8 mouse cellular contexts compared by ENCODE assay signal in the genomic region with DNA sequence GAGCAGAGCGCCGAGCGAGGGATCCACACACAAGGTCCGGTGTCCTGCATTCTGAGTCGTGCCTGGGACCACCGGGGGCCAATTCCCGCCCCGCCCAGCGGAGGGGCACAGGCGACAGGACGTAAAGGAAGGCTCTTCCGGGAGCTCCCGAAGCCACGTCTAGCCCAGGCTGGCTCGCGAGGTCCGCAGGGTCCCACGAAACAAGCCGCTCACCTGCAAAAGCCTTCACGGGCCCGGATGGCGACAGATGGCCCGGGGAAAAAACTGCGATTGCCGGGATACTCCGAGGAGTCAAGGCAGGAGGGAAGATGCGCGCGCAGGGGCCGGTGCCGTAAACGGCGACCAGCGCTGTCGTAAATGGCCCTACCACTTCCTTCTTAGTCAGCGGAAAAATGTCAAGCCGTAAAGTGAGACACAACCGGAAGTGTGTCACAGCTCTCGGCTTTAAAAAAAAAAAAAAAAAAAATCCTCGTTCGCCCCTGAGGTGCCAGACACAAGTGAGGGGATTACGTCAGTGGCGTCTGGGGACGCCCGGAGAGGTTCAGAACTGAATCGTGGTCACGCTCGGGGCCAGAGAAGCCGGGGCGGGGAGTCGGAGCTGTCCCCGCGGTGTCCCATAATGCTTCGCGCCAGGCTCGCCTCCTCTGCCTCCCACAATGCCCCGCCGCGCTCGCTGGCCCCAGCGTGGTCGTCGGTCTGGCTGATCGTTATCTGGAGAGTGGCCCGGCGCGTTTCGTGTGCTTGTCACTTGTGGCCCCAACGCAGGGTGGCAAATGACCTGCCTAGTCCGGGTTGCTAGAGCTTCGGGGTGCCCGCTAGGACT. TPM values are rescaled to one million over a fixed set of nuclear protein-coding genes. Genes with fewer than 3 reads are reported as not detected.
DNase-seq lines count a peak whose midpoint lies in the region; ATAC-seq and TF ChIP-seq lines count a peak whose summit lies in the region.

A gene (minus strand): TSS at position 344 of the 823 bp plus-strand sequence.

- peak within 1 kb of the TSS; percentile 78 for H3K4me2 ChIP-seq in heart, embryonic 15.5 days
- H3K4me2 ChIP-seq in liver, embryonic 14.5 days (ENCODE audit: low read depth): peak within 1 kb of the TSS; percentile 96
- peak within 1 kb of the TSS; percentile 87 for H3K4me2 ChIP-seq in neural tube, embryonic 11.5 days (ENCODE audit: low read depth)
- H3K4me2 ChIP-seq in stomach, postnatal 0 days (replicated peaks; ENCODE audit: low read depth): peak within 1 kb of the TSS; percentile 88

- TF ChIP-seq EP300 in liver, embryonic 14.5 days (IDR thresholded peaks at IDR 0.05; ENCODE audit: low read depth): no peak; the same call in 1 of the 2 replicates
- TF ChIP-seq EP300 in stomach, postnatal 0 days (optimal IDR thresholded peaks at IDR 0.05): peak; percentile 72

- H3K9me3 ChIP-seq in forebrain, embryonic 10.5 days: no peaks in the 10 kb centered on the region
- no peaks in the 10 kb centered on the region for H3K9me3 ChIP-seq in heart, embryonic 15.5 days (replicated peaks)
- H3K9me3 ChIP-seq in liver, embryonic 14.5 days (ENCODE audit: control insufficient read depth, low read length): no peaks in the 10 kb centered on the region
- no peaks in the 10 kb centered on the region for H3K9me3 ChIP-seq in neural tube, embryonic 11.5 days (ENCODE audit: control insufficient read depth, low read length)
- no peaks in the 10 kb centered on the region for H3K9me3 ChIP-seq in stomach, postnatal 0 days (ENCODE audit: control insufficient read depth, low read length)

- TF ChIP-seq CTCF in liver, embryonic 14.5 days (IDR thresholded peaks at IDR 0.05; ENCODE audit: low read depth): peak; percentile 5; the same call in 1 of the 2 replicates
- no peak for TF ChIP-seq CTCF in stomach, postnatal 0 days (IDR thresholded peaks at IDR 0.05; ENCODE audit: low read depth)

- peak; percentile 88 for ATAC-seq in heart, embryonic 15.5 days (replicated peaks; ENCODE audit: insufficient number of reproducible peaks, insufficient read depth, low FRiP score, low read depth)
- ATAC-seq in liver, embryonic 14.5 days (ENCODE audit: insufficient read depth): peak; percentile 68
- ATAC-seq in neural tube, embryonic 11.5 days (ENCODE audit: insufficient read depth, low FRiP score, low TSS enrichment): peak; percentile 83
- ATAC-seq in stomach, postnatal 0 days (ENCODE audit: low FRiP score, low TSS enrichment): peak; percentile 86

- peak; percentile 94 to 98 for DNase-seq in CD8-positive naive resting alpha-beta T cell, adult 2 months (ENCODE audit: low read depth in 2 of 2, low spot score in 2 of 2)
- DNase-seq in c-Kit-positive CD71-negative TER-119-negative erythroid progenitor cells, embryonic 14.5 days (ENCODE audit: low read depth): peak; percentile 84
- peak; percentile 95 for DNase-seq in forebrain, embryonic 10.5 days (ENCODE audit: extremely low spot score, low spot score)
- DNase-seq in kidney, postnatal 25 days: peak; percentile 97 to 98
- peak; percentile 89 to 91 (median 89) for DNase-seq in liver, embryonic 14.5 days (ENCODE audit: low read depth in 3 of 3, low spot score in 3 of 3)
- DNase-seq in neural tube, embryonic 11.5 days (ENCODE audit: low spot score): peak; percentile 93
- DNase-seq in stomach, postnatal 0 days (ENCODE audit: low spot score): peak; percentile 96

- H3K27ac ChIP-seq in forebrain, embryonic 10.5 days: peak within 1 kb of the TSS; percentile 98
- H3K27ac ChIP-seq in heart, embryonic 15.5 days: peak within 1 kb of the TSS; percentile 97
- peak within 1 kb of the TSS; percentile 96 for H3K27ac ChIP-seq in liver, embryonic 14.5 days
- peak within 1 kb of the TSS; percentile 94 for H3K27ac ChIP-seq in neural tube, embryonic 11.5 days (ENCODE audit: low read depth, low read length)
- H3K27ac ChIP-seq in stomach, postnatal 0 days (replicated peaks): peak within 1 kb of the TSS; percentile 99

- 0% methylated on average over 72 of the region's 72 CpGs for WGBS in forebrain, embryonic 10.5 days
- WGBS in heart, embryonic 15.5 days: under 1% methylated on average over 72 of the region's 72 CpGs
- WGBS in liver, embryonic 14.5 days (ENCODE audit: insufficient replicate concordance): under 1% methylated on average over 72 of the region's 72 CpGs
- under 1% methylated on average over 72 of the region's 72 CpGs for WGBS in neural tube, embryonic 11.5 days
- WGBS in stomach, postnatal 0 days: under 1% methylated on average over 72 of the region's 72 CpGs

- H3K36me3 ChIP-seq in forebrain, embryonic 10.5 days (replicated peaks): peaks cover 36% of the 10 kb centered on the region
- H3K36me3 ChIP-seq in heart, embryonic 15.5 days: peaks cover 28% of the 10 kb centered on the region
- H3K36me3 ChIP-seq in liver, embryonic 14.5 days (replicated peaks; ENCODE audit: control insufficient read depth, insufficient read depth, low read depth): peaks cover 29% of the 10 kb centered on the region
- peaks cover 16% of the 10 kb centered on the region for H3K36me3 ChIP-seq in neural tube, embryonic 11.5 days (ENCODE audit: control insufficient read depth, insufficient read depth, low read length)
- H3K36me3 ChIP-seq in stomach, postnatal 0 days (ENCODE audit: control insufficient read depth, insufficient read depth, low read length): peaks cover 21% of the 10 kb centered on the region

- no peaks in the 10 kb centered on the region for H3K27me3 ChIP-seq in forebrain, embryonic 10.5 days (ENCODE audit: poor library complexity, severe bottlenecking)
- H3K27me3 ChIP-seq in heart, embryonic 15.5 days: no peaks in the 10 kb centered on the region
- H3K27me3 ChIP-seq in liver, embryonic 14.5 days (ENCODE audit: control insufficient read depth, insufficient read depth, low read length): no peaks in the 10 kb centered on the region
- H3K27me3 ChIP-seq in neural tube, embryonic 11.5 days (ENCODE audit: control insufficient read depth, insufficient read depth, low read length): no peaks in the 10 kb centered on the region
- H3K27me3 ChIP-seq in stomach, postnatal 0 days (ENCODE audit: control insufficient read depth, insufficient read depth, low read length): no peaks in the 10 kb centered on the region

- H3K9ac ChIP-seq in heart, embryonic 15.5 days: peak within 1 kb of the TSS; percentile 88
- peak within 1 kb of the TSS; percentile 99 for H3K9ac ChIP-seq in liver, embryonic 14.5 days (replicated peaks)
- peak within 1 kb of the TSS; percentile 94 for H3K9ac ChIP-seq in neural tube, embryonic 11.5 days (ENCODE audit: low read length)
- peak within 1 kb of the TSS; percentile 97 for H3K9ac ChIP-seq in stomach, postnatal 0 days (ENCODE audit: low read length)

- H3K4me3 ChIP-seq in forebrain, embryonic 10.5 days: peak within 1 kb of the TSS; percentile 94
- peak within 1 kb of the TSS; percentile 77 for H3K4me3 ChIP-seq in heart, embryonic 15.5 days
- H3K4me3 ChIP-seq in liver, embryonic 14.5 days (ENCODE audit: insufficient read depth in 1 of 2, low read depth in 2 of 2, low read length in 2 of 2): peak within 1 kb of the TSS; percentile 96 to 99
- H3K4me3 ChIP-seq in neural tube, embryonic 11.5 days (ENCODE audit: low read depth, low read length): peak within 1 kb of the TSS; percentile 93
- H3K4me3 ChIP-seq in stomach, postnatal 0 days (ENCODE audit: low read depth, low read length): peak within 1 kb of the TSS; percentile 94

- peaks cover 25% of the 10 kb centered on the region for H3K4me1 ChIP-seq in forebrain, embryonic 10.5 days
- H3K4me1 ChIP-seq in heart, embryonic 15.5 days (replicated peaks): peaks cover 16% of the 10 kb centered on the region
- H3K4me1 ChIP-seq in liver, embryonic 14.5 days (replicated peaks; ENCODE audit: control insufficient read depth in 2 of 2, insufficient read depth in 2 of 2, low read length in 1 of 2): peaks cover 48 to 59% of the 10 kb centered on the region in 2 experiments
- H3K4me1 ChIP-seq in neural tube, embryonic 11.5 days (ENCODE audit: control insufficient read depth, insufficient read depth, low read length): peaks cover 12% of the 10 kb centered on the region
- H3K4me1 ChIP-seq in stomach, postnatal 0 days (replicated peaks; ENCODE audit: control insufficient read depth, insufficient read depth): peaks cover 6% of the 10 kb centered on the region

RNA-seq across cellular contexts. Expression of the gene that starts here (rescaled TPM):
- polyA plus RNA-seq in forebrain, embryonic 10.5 days (2016; fragmentation: Nextera tagmentation; extraction: Ambion mirVana): 280 and 284 TPM in 2 replicates
- 108 and 130 TPM in 2 replicates for polyA plus RNA-seq in heart, embryonic 15.5 days (2015; fragmentation: Nextera tagmentation; extraction: Ambion mirVana)
- 119 and 143 TPM in 2 replicates for polyA plus RNA-seq in liver, embryonic 14.5 days (2012; rRNA removed)
- polyA plus RNA-seq in liver, embryonic 14.5 days (2014; fragmentation: Nextera tagmentation; extraction: Ambion mirVana): 129 and 132 TPM in 2 replicates
- 233 and 243 TPM in 2 replicates for polyA plus RNA-seq in neural tube, embryonic 11.5 days (2014; fragmentation: Nextera tagmentation; extraction: Ambion mirVana)
- polyA plus RNA-seq in stomach, postnatal 0 days (2015; fragmentation: Nextera tagmentation; extraction: Ambion mirVana): 106 and 110 TPM in 2 replicates

Comparison
In these comparisons a context has a peak if more than half of its experiments do, and no peak if none do; other contexts are left out.
1. Peak in every context shown above with its lines: DNase-seq, ATAC-seq, H3K4me3 ChIP-seq and H3K27ac ChIP-seq.